Mouse (Mus musculus) neural tube, embryonic 14.5 days (tissue): Measurements from ENCODE around the gene Lrrn1. TPM values are rescaled to one million over a fixed set of nuclear protein-coding genes. Genes with fewer than 3 reads are reported as not detected.

Experiments used
- ATAC-seq: fragments of 200-750 bp; cut with Nextera tagmentation; 2 replicates; pipeline ENCODE4 v1.8.0; 2017; ENCODE audit warnings: low read depth, mild to moderate bottlenecking, moderate TSS enrichment, moderate library complexity
- H3K27ac ChIP-seq: fragments of 300-500 bp; sonication (generic); 2 replicates; pipeline ENCODE4 v1.5.1; 2014; ENCODE audit warnings: low read depth, mild to moderate bottlenecking, control low read depth, low read length, moderate library complexity, mixed read lengths
- H3K27me3 ChIP-seq: fragments of 300-500 bp; sonication (generic); 2 replicates; pipeline ENCODE4 v1.6.1; 2014; ENCODE audit warnings: low read length; ENCODE audit not compliant: control insufficient read depth, insufficient read depth
- H3K36me3 ChIP-seq: fragments of 300-500 bp; sonication (generic); 2 replicates; pipeline ENCODE4 v1.6.1; 2014; ENCODE audit warnings: low read length, mixed read lengths; ENCODE audit not compliant: control insufficient read depth, insufficient read depth
- H3K4me1 ChIP-seq: fragments of 300-500 bp; sonication (generic); 2 replicates; pipeline ENCODE4 v1.6.1; 2014; ENCODE audit warnings: low read length; ENCODE audit not compliant: control insufficient read depth, insufficient read depth
- H3K4me2 ChIP-seq: fragments of 300-500 bp; sonication (generic); 2 replicates; pipeline ENCODE4 v1.6.1; 2014; ENCODE audit warnings: mild to moderate bottlenecking, low read depth, low read length, control low read depth
- H3K4me3 ChIP-seq: fragments of 300-500 bp; sonication (generic); 2 replicates; pipeline ENCODE4 v1.5.1; 2014; ENCODE audit warnings: low read depth, low read length, control low read depth, mixed read lengths
- H3K9ac ChIP-seq: fragments of 300-500 bp; sonication (generic); replicated peaks from 2 replicates; pipeline ENCODE4 v1.6.1; 2014; ENCODE audit warnings: low read depth, mild to moderate bottlenecking, control low read depth, low read length, mixed read lengths
- H3K9me3 ChIP-seq: fragments of 300-500 bp; sonication (generic); 2 replicates; pipeline ENCODE4 v1.6.1; 2016; ENCODE audit warnings: low read length; ENCODE audit not compliant: control insufficient read depth
- WGBS: fragments of 180-500 bp; shearing (Covaris S2); extraction: QIAGEN DNeasy Blood & Tissue Kit; methylation state at CpG from one replicate; pipeline ENCODE4 v1.1.7; 2014; 5-methylcytosine and 5-hydroxymethylcytosine counted together
- polyA plus RNA-seq: library from polyadenylated mRNA; unstranded; fragments of >200 nt; fragmentation: Nextera tagmentation; extraction: Ambion mirVana; gene quantifications from 2 replicates; pipeline ENCODE4 v1.2.1, GENCODE M21; 2014

Lrrn1 gene
- 101 and 131 TPM in 2 replicates for polyA plus RNA-seq

GRCm38 (mm10) chr6:107528877-107529864 is at the start of gene Lrrn1:
Lrrn1 (plus strand) TSS chr6:107529768.
- WGBS = 3% methylated on average over 30 of the region's 43 CpGs
- Histone ChIP-seq H3K4me3 (peak within 1 kb of the TSS; percentile 89), H3K27ac (peak within 1 kb of the TSS; percentile 93), H3K9me3 (no peaks in the 10 kb centered on the region), H3K9ac (peak within 1 kb of the TSS; percentile 91), H3K4me2 (peak within 1 kb of the TSS; percentile 71), H3K36me3 (no peaks in the 10 kb centered on the region), H3K4me1 (peaks cover 7% of the 10 kb centered on the region), H3K27me3 (no peaks in the 10 kb centered on the region; the same call in 1 of the 2 replicates)
- peak; percentile 96 for ATAC-seq

DNA sequence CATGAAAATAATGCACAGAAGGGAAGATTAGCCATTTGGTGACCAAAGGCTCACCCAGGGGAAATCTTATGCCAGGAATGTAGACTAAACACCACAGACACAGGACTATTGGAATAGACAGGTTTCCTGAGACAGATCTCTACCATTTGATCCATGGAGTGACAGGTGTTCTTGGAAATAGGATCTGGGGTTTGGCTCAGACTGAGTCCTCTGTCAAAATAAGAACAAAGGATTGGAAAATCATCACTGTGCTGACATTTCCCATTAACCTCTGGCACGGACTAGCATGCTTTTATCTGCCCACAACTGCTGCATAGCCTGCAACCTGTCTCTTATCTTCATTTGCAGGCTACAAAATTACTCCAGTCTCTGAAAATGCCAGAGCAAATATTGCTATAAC is 35.1 kb upstream of the Lrrn1 start:
- H3K27ac ChIP-seq = no peak overlapping the region
- no peaks in the 10 kb centered on the region for H3K4me1 ChIP-seq
- no peak overlapping the region for H3K4me3 ChIP-seq
- no peak overlapping the region for H3K9ac ChIP-seq
- H3K27me3 ChIP-seq = no peaks in the 10 kb centered on the region
- ATAC-seq = no peak
- no peak overlapping the region for H3K4me2 ChIP-seq
- 66% methylated on average over 1 of the region's 1 CpGs for WGBS
- no peaks in the 10 kb centered on the region for H3K36me3 ChIP-seq
- no peaks in the 10 kb centered on the region for H3K9me3 ChIP-seq

DNA sequence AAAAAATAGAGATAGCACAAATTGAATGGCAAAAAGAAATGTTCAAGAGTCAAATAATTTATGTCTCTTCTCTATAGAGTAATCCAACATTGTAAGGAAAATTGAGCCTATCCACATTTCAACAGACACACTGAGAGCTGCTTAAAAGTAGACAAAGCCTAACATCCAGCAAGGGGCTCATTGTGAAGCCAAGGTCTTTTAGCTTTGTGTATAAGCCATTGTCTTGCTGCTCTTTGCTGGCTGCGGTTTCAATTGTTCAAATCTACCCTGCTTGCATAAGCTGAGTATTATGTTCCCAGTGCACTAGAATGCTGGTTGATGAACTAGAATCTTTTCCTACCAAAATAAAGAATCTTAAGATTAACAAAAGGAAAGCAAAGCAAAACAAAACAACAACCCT is 33.7 kb upstream of the Lrrn1 start:
- Histone ChIP-seq H3K9me3 (no peaks in the 10 kb centered on the region), H3K27ac (no peak overlapping the region), H3K36me3 (no peaks in the 10 kb centered on the region), H3K27me3 (no peaks in the 10 kb centered on the region), H3K4me2 (no peak overlapping the region), H3K9ac (no peak overlapping the region), H3K4me1 (no peaks in the 10 kb centered on the region), H3K4me3 (no peak overlapping the region)
- 15% methylated on average over 1 of the region's 1 CpGs for WGBS
- no peak for ATAC-seq

DNA sequence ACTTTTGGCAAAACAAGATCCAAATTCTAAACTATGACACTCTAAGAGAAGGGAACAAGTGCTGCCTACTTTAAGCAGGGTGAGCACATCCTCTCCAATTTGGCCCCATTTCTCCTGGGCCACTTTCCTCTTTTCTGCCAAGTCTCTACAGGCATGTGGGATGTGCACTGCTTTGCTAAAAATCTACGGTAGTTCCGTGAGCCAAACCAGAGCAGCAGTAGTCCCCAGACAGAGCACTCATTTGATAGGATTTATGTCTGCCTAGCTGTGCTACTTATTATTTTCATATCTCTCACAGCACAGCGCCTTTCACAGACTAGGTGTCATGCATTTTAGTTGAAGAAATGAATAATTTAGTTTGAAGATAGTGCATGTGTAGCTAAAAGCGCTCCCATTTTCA is 15.9 kb upstream of the Lrrn1 start:
- ATAC-seq = no peak

DNA sequence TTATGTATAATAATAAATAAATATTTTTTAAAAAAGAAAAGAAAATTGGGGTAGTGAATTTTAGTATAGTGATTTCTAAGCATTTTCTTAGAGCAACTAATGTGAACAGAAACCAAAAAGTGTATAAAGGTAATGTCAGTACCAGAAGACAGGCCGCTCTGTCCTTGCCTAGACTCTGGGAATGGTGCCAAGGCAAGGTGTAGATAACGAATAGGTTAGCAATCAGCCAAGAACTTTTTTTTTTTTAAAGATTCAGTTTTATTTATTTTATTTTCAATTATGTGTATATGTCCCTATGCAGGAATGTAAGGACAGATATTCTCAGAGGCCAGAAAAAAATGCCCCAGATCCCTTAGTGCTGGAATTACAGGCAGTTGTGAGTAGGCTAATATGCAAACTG is 5.6 kb upstream of the Lrrn1 start:
- ATAC-seq = no peak
- no peaks in the 10 kb centered on the region for H3K36me3 ChIP-seq

More for the DNA sequence above, 15.9 kb upstream of the Lrrn1 start:
- WGBS = 70% methylated on average over 4 of the region's 4 CpGs
- Histone ChIP-seq H3K36me3 (no peaks in the 10 kb centered on the region), H3K27me3 (no peaks in the 10 kb centered on the region), H3K27ac (no peak overlapping the region), H3K4me1 (no peaks in the 10 kb centered on the region), H3K4me2 (no peak overlapping the region), H3K9ac (no peak overlapping the region), H3K4me3 (no peak overlapping the region), H3K9me3 (no peaks in the 10 kb centered on the region)

GRCm38 (mm10) chr6:107529911-107530431 is 403 bp downstream of the Lrrn1 start:
- Histone ChIP-seq H3K27me3 (no peaks in the 10 kb centered on the region; the same call in 1 of the 2 replicates), H3K9me3 (no peaks in the 10 kb centered on the region), H3K27ac (peak overlapping the region; percentile 93), H3K4me1 (peaks cover 15% of the 10 kb centered on the region), H3K4me3 (peak overlapping the region; percentile 89), H3K36me3 (no peaks in the 10 kb centered on the region), H3K4me2 (peak overlapping the region; percentile 71), H3K9ac (peak overlapping the region; percentile 91)
- peak; percentile 72 for ATAC-seq
- under 1% methylated on average over 27 of the region's 34 CpGs for WGBS

More for the DNA sequence above, 5.6 kb upstream of the Lrrn1 start:
- 80% methylated on average over 2 of the region's 2 CpGs for WGBS
- no peaks in the 10 kb centered on the region for H3K4me1 ChIP-seq
- no peak overlapping the region for H3K9ac ChIP-seq
- H3K27me3 ChIP-seq = no peaks in the 10 kb centered on the region
- no peak overlapping the region for H3K27ac ChIP-seq
- H3K4me2 ChIP-seq = no peak overlapping the region
- no peak overlapping the region for H3K4me3 ChIP-seq
- H3K9me3 ChIP-seq = no peaks in the 10 kb centered on the region

DNA sequence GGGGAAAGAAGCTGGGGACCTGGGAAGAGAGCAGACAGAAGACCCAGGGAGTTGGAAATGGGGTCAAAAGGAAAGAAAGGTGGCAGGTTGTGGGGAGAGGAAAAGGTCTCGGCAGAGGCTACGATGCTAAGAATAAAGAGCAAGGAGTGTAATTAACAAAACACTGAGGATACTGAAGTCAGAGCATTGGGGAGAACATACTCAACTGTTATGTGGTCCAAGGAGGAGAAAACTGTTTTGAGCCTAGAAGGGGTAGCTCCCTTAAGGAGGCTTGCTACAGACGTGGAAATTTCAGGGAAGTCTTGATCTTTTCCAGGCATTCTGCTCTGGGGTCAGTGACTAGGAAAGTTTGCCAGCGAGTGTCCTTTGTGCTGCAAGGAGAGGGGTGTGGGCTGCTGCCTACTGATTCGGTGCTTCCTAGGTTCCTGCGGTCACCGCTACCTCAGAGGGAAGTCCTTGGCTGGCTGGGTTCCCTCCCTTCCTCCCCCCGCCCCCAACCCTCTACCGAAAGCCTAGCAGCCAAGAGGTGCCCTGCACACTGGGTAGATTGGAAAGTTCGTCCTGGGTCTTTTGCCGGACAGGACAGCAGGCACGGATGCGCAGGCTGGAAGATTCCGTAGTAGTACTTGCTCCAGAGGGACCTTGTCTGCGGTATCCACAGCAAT is 1.2 kb downstream of the Lrrn1 start:
- ATAC-seq = peak; percentile 19
- Histone ChIP-seq H3K27ac (peak overlapping the region; percentile 93), H3K9ac (peak overlapping the region; percentile 91), H3K4me2 (peak overlapping the region; percentile 71), H3K4me3 (peak overlapping the region; percentile 89), H3K4me1 (peaks cover 19% of the 10 kb centered on the region), H3K9me3 (no peaks in the 10 kb centered on the region), H3K27me3 (no peaks in the 10 kb centered on the region; the same call in 1 of the 2 replicates), H3K36me3 (no peaks in the 10 kb centered on the region)
- WGBS = under 1% methylated on average over 15 of the region's 15 CpGs

GRCm38 (mm10) chr6:107531526-107532080 is 2.0 kb downstream of the Lrrn1 start:
- peak overlapping the region; percentile 89 for H3K4me3 ChIP-seq
- no peaks in the 10 kb centered on the region for H3K9me3 ChIP-seq
- WGBS = 17% methylated on average over 8 of the region's 8 CpGs
- H3K4me1 ChIP-seq = peaks cover 22% of the 10 kb centered on the region
- no peaks in the 10 kb centered on the region; the same call in 1 of the 2 replicates for H3K27me3 ChIP-seq
- no peak for ATAC-seq
- peak overlapping the region; percentile 71 for H3K4me2 ChIP-seq
- peak overlapping the region; percentile 93; the same call in 1 of the 2 replicates for H3K27ac ChIP-seq
- peak overlapping the region; percentile 91 for H3K9ac ChIP-seq
- no peaks in the 10 kb centered on the region for H3K36me3 ChIP-seq
